In the genomic region with DNA sequence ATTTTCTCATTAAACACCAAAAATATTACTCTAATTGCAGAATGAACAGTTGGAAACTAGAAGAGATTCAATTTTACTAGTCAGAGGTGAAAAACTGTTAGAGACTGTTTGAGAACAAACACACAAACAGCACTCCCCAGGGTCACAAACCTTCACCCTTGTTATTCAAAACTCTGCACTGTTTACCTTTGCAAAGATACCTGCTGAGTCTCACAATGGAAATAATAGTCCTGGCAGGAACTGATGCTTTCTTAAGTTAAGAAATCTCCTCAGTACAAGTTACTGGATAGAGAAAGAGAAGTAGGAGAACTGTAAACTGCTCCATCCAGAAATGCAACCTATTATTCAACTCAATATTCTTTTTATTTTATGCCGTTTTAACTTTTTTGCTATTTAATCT, we compare ENCODE assay signal across 24 mouse cellular contexts.
DNase-seq lines count a peak whose midpoint lies in the region; ATAC-seq lines count a peak whose summit lies in the region.
"Had no signal": no experiment of that assay in that cellular context is flagged by ENCODE, and none has a peak within 500 bp of the region (broad histone marks: within the 10 kb centered on the region; RNA-seq: fewer than 3 reads in every experiment).

No protein-coding gene starts in this region.

- no peak overlapping the region for H3K4me2 ChIP-seq in intestine, embryonic 16.5 days (ENCODE audit: low read depth, low read length)
- H3K4me2 ChIP-seq: embryonic facial prominence, embryonic 12.5 days; forebrain, embryonic 13.5 days; forebrain, embryonic 15.5 days had no signal

- no peaks in the 10 kb centered on the region for H3K27me3 ChIP-seq in intestine, embryonic 16.5 days (replicated peaks; ENCODE audit: control insufficient read depth, insufficient read depth, low read length)
- H3K27me3 ChIP-seq: CH12.LX; embryonic facial prominence, embryonic 12.5 days; forebrain, embryonic 13.5 days; forebrain, embryonic 15.5 days; Patski had no signal

- H3K9ac ChIP-seq in intestine, embryonic 16.5 days (ENCODE audit: low read depth, low read length) = no peak overlapping the region
- H3K9ac ChIP-seq: embryonic facial prominence, embryonic 12.5 days; forebrain, embryonic 13.5 days; forebrain, embryonic 15.5 days; forebrain, postnatal 0 days had no signal

- peak; percentile 89 for DNase-seq in ES-CJ7 (ENCODE audit: low read depth, low spot score)
- peak; percentile 94 for DNase-seq in R1 (ENCODE audit: low read depth, low spot score)
- DNase-seq in ZHBTc4 (ENCODE audit: low read depth, low spot score) = peak; percentile 76
- no peak for DNase-seq in embryo, embryonic 10.5 days (ENCODE audit: low spot score)
- DNase-seq: adrenal gland, adult 2 months; adrenal gland, postnatal 10 days; adrenal gland, postnatal 25 days; B cell, adult 2 months; cerebellum, adult 11 months; cerebellum, adult 18-20 months; cerebellum, adult 8-10 months; cerebellum, adult 9-11 months; cerebellum, postnatal 14 days; cerebellum, postnatal 36 days; forebrain, postnatal 0 days had no signal

- H3K9me3 ChIP-seq in intestine, embryonic 16.5 days (ENCODE audit: control insufficient read depth, low read length) = no peaks in the 10 kb centered on the region
- H3K9me3 ChIP-seq: embryonic facial prominence, embryonic 10.5 days; embryonic facial prominence, embryonic 12.5 days; forebrain, embryonic 13.5 days; forebrain, embryonic 15.5 days; G1E had no signal

- 100% methylated on average over 1 of the region's 1 CpGs for WGBS in intestine, embryonic 16.5 days

- no peaks in the 10 kb centered on the region for H3K36me3 ChIP-seq in intestine, embryonic 16.5 days (ENCODE audit: control insufficient read depth, insufficient read depth, low read length)
- H3K36me3 ChIP-seq: embryonic facial prominence, embryonic 10.5 days; embryonic facial prominence, embryonic 12.5 days; forebrain, embryonic 15.5 days; G1E had no signal

- no peak overlapping the region for H3K27ac ChIP-seq in intestine, embryonic 16.5 days (ENCODE audit: low read length)
- H3K27ac ChIP-seq: embryonic facial prominence, embryonic 10.5 days; embryonic facial prominence, embryonic 12.5 days; forebrain, embryonic 13.5 days; forebrain, embryonic 15.5 days had no signal

- ATAC-seq in intestine, embryonic 16.5 days = no peak
- ATAC-seq: CD4-positive, CD25-positive, alpha-beta regulatory T cell, adult 4 months; forebrain, embryonic 13.5 days; forebrain, embryonic 15.5 days; forebrain, postnatal 0 days; Patski had no signal

- H3K4me3 ChIP-seq in intestine, embryonic 16.5 days (ENCODE audit: low read length) = no peak overlapping the region
- H3K4me3 ChIP-seq: embryonic facial prominence, embryonic 10.5 days; embryonic facial prominence, embryonic 12.5 days; forebrain, embryonic 13.5 days; forebrain, embryonic 15.5 days had no signal

- no peaks in the 10 kb centered on the region for H3K4me1 ChIP-seq in intestine, embryonic 16.5 days (ENCODE audit: control insufficient read depth, insufficient read depth, low read length)
- H3K4me1 ChIP-seq: embryonic facial prominence, embryonic 10.5 days; embryonic facial prominence, embryonic 12.5 days; forebrain, embryonic 13.5 days; forebrain, embryonic 15.5 days had no signal
